Mouse (Mus musculus) left cerebral cortex, postnatal 10 days (tissue): ENCODE data around the gene Smarce1. TPM values are rescaled to one million over a fixed set of nuclear protein-coding genes. Genes with fewer than 3 reads are reported as not detected.
"Not testable (repeated sequence)": the region's sequence is repeated elsewhere in the genome, so short reads cannot be mapped to it uniquely, and the experiment has no call there.

Source experiments
- DNase-seq, 2 experiments: peaks; one replicate each; pipeline ENCODE4 v3.0.0; 2021 to 2022; ENCODE audit warnings: low spot score in 2 of 2, mixed read lengths in 1 of 2; ENCODE audit errors: extremely low spot score in 1 of 2
- intact Hi-C: fragments of 180-260 bp; cut with DNase I; formaldehyde crosslinking; loops from one replicate; pipeline ENCODE4 v1.15.1; 2025
- total RNA-seq, 2 experiments: library from RNA; stranded (reverse); gene quantifications; 2 replicates each; pipeline ENCODE4 v1.2.3; 2021

Smarce1 gene
- 10 to 100 TPM; 73.7 to 83.7 TPM for total RNA-seq

GRCm38 (mm10) chr11:99230261-99231048 is at the start of gene Smarce1:
Smarce1 (minus strand) TSS chr11:99231017.
- DNase-seq: peak; percentile 59 to 88
- intact Hi-C loops: no loop called here

- intact Hi-C loops: no loop called here
These were observed 49.2 kb upstream of the Smarce1 start for GRCm38 (mm10) chr11:99279986-99280385.

GRCm38 (mm10) chr11:99276786-99277185 is 46.0 kb upstream of the Smarce1 start:
- DNase-seq: peak in 1 of 2 experiments; percentile 36
- intact Hi-C loops: no loop called here

More at GRCm38 (mm10) chr11:99279986-99280385, 49.2 kb upstream of the Smarce1 start:
- DNase-seq: no peak

- intact Hi-C loops: no loop called here
- no peak for DNase-seq
These were observed 44.8 kb upstream of the Smarce1 start for GRCm38 (mm10) chr11:99275624-99276023.

- intact Hi-C loops: no loop called here
These were observed 41.9 kb upstream of the Smarce1 start for GRCm38 (mm10) chr11:99272721-99273120.

GRCm38 (mm10) chr11:99269192-99269591 is 38.4 kb upstream of the Smarce1 start:
- intact Hi-C loops: no loop called here

More at GRCm38 (mm10) chr11:99272721-99273120, 41.9 kb upstream of the Smarce1 start:
- DNase-seq: no peak

GRCm38 (mm10) chr11:99265796-99266195 is 35.0 kb upstream of the Smarce1 start:
- DNase-seq: peak in 1 of 2 experiments; percentile 43
- intact Hi-C loops: no loop called here

More at GRCm38 (mm10) chr11:99269192-99269591, 38.4 kb upstream of the Smarce1 start:
- DNase-seq: no peak

GRCm38 (mm10) chr11:99265220-99265619 is 34.4 kb upstream of the Smarce1 start:
- DNase-seq: peak; percentile 61 to 65
- intact Hi-C loops: no loop called here

GRCm38 (mm10) chr11:99256213-99256612 is 25.4 kb upstream of the Smarce1 start:
- intact Hi-C loops: no loop called here

GRCm38 (mm10) chr11:99255316-99255715 is 24.5 kb upstream of the Smarce1 start:
- no peak for DNase-seq
- intact Hi-C loops: no loop called here

More at GRCm38 (mm10) chr11:99256213-99256612, 25.4 kb upstream of the Smarce1 start:
- no peak for DNase-seq

GRCm38 (mm10) chr11:99253893-99254292 is 23.1 kb upstream of the Smarce1 start:
- no peak for DNase-seq
- intact Hi-C loops: no loop called here

GRCm38 (mm10) chr11:99252671-99253070 is 21.9 kb upstream of the Smarce1 start:
- DNase-seq: no peak
- intact Hi-C loops: no loop called here

- intact Hi-C loops: no loop called here
- no peak for DNase-seq
These were observed 19.8 kb upstream of the Smarce1 start for GRCm38 (mm10) chr11:99250666-99251065.

GRCm38 (mm10) chr11:99250241-99250640 is 19.4 kb upstream of the Smarce1 start:
- DNase-seq: no peak
- intact Hi-C loops: no loop called here

GRCm38 (mm10) chr11:99249115-99249514 is 18.3 kb upstream of the Smarce1 start:
- DNase-seq: no peak
- intact Hi-C loops: loop anchor here (5.0 kb wide), 1 partner anchor 43 kb away; no protein-coding TSS in a partner anchor

- no peak for DNase-seq
- intact Hi-C loops: loop anchor here (5.0 kb wide), 1 partner anchor 44 kb away; no protein-coding TSS in a partner anchor
These were observed 17.1 kb upstream of the Smarce1 start for GRCm38 (mm10) chr11:99247916-99248315.

GRCm38 (mm10) chr11:99244519-99244918 is 13.7 kb upstream of the Smarce1 start:
- intact Hi-C loops, DNase-seq: not testable (repeated sequence)

GRCm38 (mm10) chr11:99243820-99244374 is 13.1 kb upstream of the Smarce1 start, which contains the start of gene Krt222:
Krt222 (minus strand) TSS chr11:99244085.
- intact Hi-C loops: no loop called here
- DNase-seq: peak; percentile 20 to 59

GRCm38 (mm10) chr11:99243200-99243819 is 12.5 kb upstream of the Smarce1 start:
- DNase-seq: no peak
- intact Hi-C loops: no loop called here
